Mouse (Mus musculus) CD4-positive helper T cell, adult 2 months (primary cell): Measurements from ENCODE around the gene Gm12166.

Experiments used
- DNase-seq: peaks from one replicate; pipeline ENCODE4 v3.0.0-alpha.2; 2012; ENCODE audit warnings: low read depth, missing footprints, low spot score

The Gm12166 gene

GRCm38 (mm10) chr11:46052105-46052659 lies at the start of gene Gm12166:
Gene Gm12166 (minus strand): TSS chr11:46052321.
- DNase-seq: peak; percentile 66

GRCm38 (mm10) chr11:46097062-46097461 lies 44.9 kb upstream of the Gm12166 start:
- no peak for DNase-seq

GRCm38 (mm10) chr11:46096265-46096649 lies 44.1 kb upstream of the Gm12166 start:
- no peak for DNase-seq

- no peak for DNase-seq
Measured at GRCm38 (mm10) chr11:46095477-46096264, 43.5 kb upstream of the Gm12166 start.

- no peak for DNase-seq
Measured at GRCm38 (mm10) chr11:46092121-46092520, 40.0 kb upstream of the Gm12166 start.

GRCm38 (mm10) chr11:46090951-46091667 lies 39.0 kb upstream of the Gm12166 start:
- peak; percentile 63 for DNase-seq

- peak; percentile 71 for DNase-seq
Measured at GRCm38 (mm10) chr11:46090036-46090725, 38.1 kb upstream of the Gm12166 start.

GRCm38 (mm10) chr11:46089081-46089713 lies 37.1 kb upstream of the Gm12166 start:
- DNase-seq: no peak

- peak; percentile 82 for DNase-seq
Measured at GRCm38 (mm10) chr11:46086446-46086845, 34.3 kb upstream of the Gm12166 start.

- DNase-seq: no peak
Measured at GRCm38 (mm10) chr11:46085398-46086163, 33.5 kb upstream of the Gm12166 start.

GRCm38 (mm10) chr11:46084568-46084967 lies 32.4 kb upstream of the Gm12166 start:
- DNase-seq: no peak

- peak; percentile 64 for DNase-seq
Measured at GRCm38 (mm10) chr11:46083835-46084444, 31.8 kb upstream of the Gm12166 start.

GRCm38 (mm10) chr11:46083405-46083804 lies 31.3 kb upstream of the Gm12166 start:
- peak; percentile 55 for DNase-seq

GRCm38 (mm10) chr11:46081075-46081474 lies 29.0 kb upstream of the Gm12166 start:
- no peak for DNase-seq

GRCm38 (mm10) chr11:46077732-46078375 lies 25.7 kb upstream of the Gm12166 start:
- no peak for DNase-seq

GRCm38 (mm10) chr11:46077304-46077703 lies 25.2 kb upstream of the Gm12166 start:
- no peak for DNase-seq

GRCm38 (mm10) chr11:46076442-46077158 lies 24.5 kb upstream of the Gm12166 start:
- no peak for DNase-seq

GRCm38 (mm10) chr11:46075507-46075906 lies 23.4 kb upstream of the Gm12166 start:
- no peak for DNase-seq
